Mouse (Mus musculus): ENCODE measurements around the gene Acvr1b. TPM values are rescaled to one million over a fixed set of nuclear protein-coding genes. Genes with fewer than 3 reads are reported as not detected.

Acvr1b gene
- total and polyA plus RNA-seq, 3 experiments, result 2.7 to 4.8 (median 2.9) TPM

DNA sequence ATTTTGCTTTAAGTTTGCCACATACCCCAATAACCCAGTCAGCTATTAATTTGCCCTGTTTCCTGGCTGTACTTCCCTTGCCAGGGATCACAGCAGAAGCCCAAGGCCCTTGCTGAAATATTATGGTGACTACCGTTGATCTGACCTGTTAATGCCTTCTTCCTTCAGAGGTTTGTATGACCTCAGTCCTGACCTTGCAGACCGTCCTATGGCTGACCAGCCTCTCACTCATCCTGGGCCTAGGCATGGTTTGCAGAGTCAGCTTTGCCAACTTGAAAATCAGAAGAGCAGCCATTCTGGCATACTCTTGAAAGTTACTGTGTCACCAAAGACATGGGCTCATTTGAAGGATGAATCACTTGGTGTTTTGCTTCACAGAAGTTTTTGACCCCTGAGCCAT lies 41.3 kb downstream of the Acvr1b start:
- no peak for TF ChIP-seq USF1 (IDR thresholded peaks at IDR 0.05; ENCODE audit: low read depth, low read length)
- TF ChIP-seq SMC3 (IDR thresholded peaks at IDR 0.05; ENCODE audit: low read depth, low read length), result no peak
- no peak for TF ChIP-seq MAX (IDR thresholded peaks at IDR 0.05; ENCODE audit: low read length)
- TF ChIP-seq USF2 (conservative IDR thresholded peaks at IDR 0.05; ENCODE audit: low read depth, low read length), result no peak
- in situ Hi-C loops (cut with MboI; ENCODE audit: low pct_ligation_motif_present, low pct_unique_long_range_greater_than_20kb, low sequenced_read_pairs), result no loop called here

DNA sequence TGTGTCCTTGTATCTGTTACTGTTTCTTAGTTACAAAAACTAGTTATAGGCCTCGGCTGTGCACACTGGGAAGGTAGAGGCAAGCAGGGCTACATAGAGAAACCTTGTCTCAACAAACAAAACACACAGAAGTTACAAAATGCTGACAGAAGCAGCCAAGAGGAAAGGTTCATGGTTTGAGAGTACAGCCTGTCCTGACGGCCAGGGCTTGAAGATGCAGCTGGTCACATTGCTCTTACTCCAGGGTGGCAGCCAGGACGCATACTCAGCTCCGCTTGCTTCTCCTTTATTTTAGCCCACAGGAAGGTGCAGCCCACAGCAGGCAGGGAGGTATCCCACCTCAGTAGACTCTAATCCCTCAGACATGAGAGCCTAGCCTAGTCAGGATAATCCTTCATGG lies 42.2 kb downstream of the Acvr1b start:
- Histone ChIP-seq H3K9me3 (replicated peaks; ENCODE audit: low read length) (no peaks in the 10 kb centered on the region), H3K27ac (ENCODE audit: insufficient read depth, low read depth) (no peak overlapping the region), H3K79me2 (replicated peaks; ENCODE audit: control insufficient read depth, extremely low read depth, insufficient read depth, poor library complexity, severe bottlenecking) (no peaks in the 10 kb centered on the region), H3K27me3 (replicated peaks) (peaks cover 15% of the 10 kb centered on the region), H3K4me3 (replicated peaks in 1 of 3; ENCODE audit: low read depth in 2 of 3, low read length in 2 of 3, poor library complexity in 1 of 3) (no peak overlapping the region), H3K36me3 (replicated peaks in 1 of 2; ENCODE audit: control insufficient read depth in 1 of 2, insufficient read depth in 1 of 2, low read length in 1 of 2) (peaks cover 4 to 7% of the 10 kb centered on the region in 2 experiments), H3K9ac (ENCODE audit: insufficient read depth, low read depth) (no peak overlapping the region), H3K4me2 (ENCODE audit: insufficient read depth, low read depth, poor library complexity, severe bottlenecking) (no peak overlapping the region), H3K4me1 (ENCODE audit: control insufficient read depth in 1 of 2, insufficient read depth in 2 of 2) (peaks cover 0 to under 1% of the 10 kb centered on the region in 2 experiments; a peak in 1 of 4 replicates)
- TF ChIP-seq NELFE (IDR thresholded peaks at IDR 0.05; ENCODE audit: low read depth, low read length) (no peak), USF1 (IDR thresholded peaks at IDR 0.05; ENCODE audit: low read depth, low read length) (no peak), BHLHE40 (IDR thresholded peaks at IDR 0.05; ENCODE audit: low read depth, low read length) (no peak), ZKSCAN1 (IDR thresholded peaks at IDR 0.05; ENCODE audit: borderline replicate concordance, low read depth, low read length) (no peak), UBTF (IDR thresholded peaks at IDR 0.05; ENCODE audit: low read depth, low read length) (no peak), ELF1 (IDR thresholded peaks at IDR 0.05; ENCODE audit: low read depth, low read length) (no peak), JUND (conservative IDR thresholded peaks at IDR 0.05; ENCODE audit: low read depth, low read length) (no peak), MXI1 (IDR thresholded peaks at IDR 0.05; ENCODE audit: low read depth, low read length) (no peak), MYC (IDR thresholded peaks at IDR 0.05; ENCODE audit: low read depth, low read length) (no peak), KAT2A (IDR thresholded peaks at IDR 0.05; ENCODE audit: insufficient replicate concordance, low read length) (no peak), RAD21 (IDR thresholded peaks at IDR 0.05; ENCODE audit: low read depth, low read length) (no peak), MAZ (IDR thresholded peaks at IDR 0.05; ENCODE audit: low read depth, low read length) (no peak), MAFK (IDR thresholded peaks at IDR 0.05; ENCODE audit: insufficient replicate concordance, low read length) (no peak), POLR2AphosphoS2 (IDR thresholded peaks at IDR 0.05; ENCODE audit: low read depth, low read length) (no peak), ZMIZ1 (IDR thresholded peaks at IDR 0.05; ENCODE audit: low read depth, low read length) (no peak), CHD1 (IDR thresholded peaks at IDR 0.05; ENCODE audit: low read depth, low read length) (no peak), USF2 (conservative IDR thresholded peaks at IDR 0.05; ENCODE audit: low read depth, low read length) (no peak)
- DNase-seq (ENCODE audit: extremely low read depth), result no peak
- dilution Hi-C loops (cut with MboI; ENCODE audit: extremely low pct_ligation_motif_present, extremely low pct_unique_long_range_greater_than_20kb, low sequenced_read_pairs) (no loop called here), in situ Hi-C loops (cut with MboI; ENCODE audit: low pct_ligation_motif_present, low pct_unique_long_range_greater_than_20kb, low sequenced_read_pairs) (no loop called here)

More for the DNA sequence above, 41.3 kb downstream of the Acvr1b start:
- peaks cover 8% of the 10 kb centered on the region for H3K27me3 ChIP-seq (replicated peaks)
- H3K36me3 ChIP-seq (replicated peaks in 1 of 2; ENCODE audit: control insufficient read depth in 1 of 2, insufficient read depth in 1 of 2, low read length in 1 of 2), result peaks cover 9 to 12% of the 10 kb centered on the region in 2 experiments
- H3K79me2 ChIP-seq (replicated peaks; ENCODE audit: control insufficient read depth, extremely low read depth, insufficient read depth, poor library complexity, severe bottlenecking), result no peaks in the 10 kb centered on the region
- H3K27ac ChIP-seq (ENCODE audit: insufficient read depth, low read depth), result no peak overlapping the region
- no peak for DNase-seq (ENCODE audit: extremely low read depth)
- H3K4me1 ChIP-seq (ENCODE audit: control insufficient read depth in 1 of 2, insufficient read depth in 2 of 2), result peaks cover 4% of the 10 kb centered on the region in 2 experiments; a peak in 2 of 4 replicates
- dilution Hi-C loops (cut with MboI; ENCODE audit: extremely low pct_ligation_motif_present, extremely low pct_unique_long_range_greater_than_20kb, low sequenced_read_pairs), result no loop called here
- no peak overlapping the region for H3K4me3 ChIP-seq (replicated peaks in 1 of 3; ENCODE audit: low read depth in 2 of 3, low read length in 2 of 3, poor library complexity in 1 of 3)
- H3K9me3 ChIP-seq (replicated peaks; ENCODE audit: low read length), result no peaks in the 10 kb centered on the region
- no peak overlapping the region for H3K9ac ChIP-seq (ENCODE audit: insufficient read depth, low read depth)
- H3K4me2 ChIP-seq (ENCODE audit: insufficient read depth, low read depth, poor library complexity, severe bottlenecking), result no peak overlapping the region
